Mouse (Mus musculus) thymus, adult 2 months (tissue): ENCODE data around the gene Abt1.

Source experiments
- CTCF ChIP-seq: fragments of 200-500 bp; IDR thresholded peaks from 2 replicates; pipeline ENCODE4 v1.5.1; 2012; ENCODE audit warnings: mild to moderate bottlenecking, control low read depth, low read length, moderate library complexity, borderline replicate concordance; ENCODE audit not compliant: control insufficient read depth, poor library complexity, insufficient read depth; ENCODE audit errors: extremely low read depth
- POLR2A ChIP-seq: fragments of 200-500 bp; IDR thresholded peaks from 2 replicates; pipeline ENCODE4 v1.6.1; 2012; ENCODE audit warnings: mild to moderate bottlenecking, low read length, control low read depth, moderate library complexity; ENCODE audit not compliant: control insufficient read depth, poor library complexity, insufficient read depth; ENCODE audit errors: extremely low read depth

DNA sequence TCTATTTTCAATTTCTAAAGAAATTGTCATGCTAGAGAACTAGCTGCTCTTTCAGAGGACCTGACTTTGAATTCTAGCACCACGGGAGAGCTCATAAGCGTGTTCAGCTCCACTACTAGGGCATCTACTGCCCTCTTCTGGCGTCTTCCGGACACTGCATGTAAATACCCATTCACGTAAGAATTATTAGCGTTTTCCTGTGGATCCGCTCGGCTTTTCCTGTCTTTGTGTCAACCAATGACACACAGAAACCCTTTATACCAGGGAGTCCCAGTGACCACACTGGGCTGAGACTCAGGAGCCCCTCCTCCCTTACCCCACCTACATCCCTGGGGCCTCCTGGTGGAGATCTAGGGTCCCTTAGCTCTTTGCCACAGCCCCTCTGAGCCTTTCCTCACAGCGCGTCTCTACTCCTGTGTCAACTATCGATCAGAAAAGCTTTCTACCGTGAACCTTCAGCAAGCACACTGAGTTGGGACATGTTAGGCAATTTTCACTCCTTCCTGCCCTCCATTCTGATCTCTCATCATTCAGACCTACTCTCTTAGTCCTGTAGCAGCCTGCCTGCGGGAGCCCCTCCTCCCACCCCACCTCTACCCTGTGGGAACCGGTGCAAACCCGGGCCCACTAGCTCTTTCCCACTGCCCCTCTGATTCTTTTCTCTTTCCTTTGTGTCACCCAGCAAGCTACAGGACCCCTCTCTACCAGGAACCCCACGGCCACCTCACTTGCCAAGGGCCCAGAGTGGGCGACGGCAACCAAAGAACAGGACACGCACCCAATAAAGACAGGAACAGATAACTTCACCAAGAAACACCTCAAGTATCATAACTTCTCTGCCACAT, 21.8 kb downstream of the Abt1 start:
- TF ChIP-seq POLR2A (no peak), CTCF (peak; percentile 67; the same call in 1 of the 2 replicates)
